Mouse (Mus musculus) forebrain, embryonic 14.5 days (tissue): Measurements from ENCODE around the gene Zdhhc17. TPM values are rescaled to one million over a fixed set of nuclear protein-coding genes. Genes with fewer than 3 reads are reported as not detected.

Source experiments
- ATAC-seq: fragments of 200-750 bp; cut with Nextera tagmentation; 2 replicates; pipeline ENCODE4 v1.8.0; 2017; ENCODE audit warnings: mild to moderate bottlenecking, moderate library complexity
- DNase-seq: peaks from one replicate; pipeline ENCODE4 v3.0.0-alpha.2; 2015; ENCODE audit warnings: low spot score
- H3K27ac ChIP-seq: fragments of 300-500 bp; sonication (generic); 2 replicates; pipeline ENCODE4 v1.5.1; 2014; ENCODE audit warnings: low read depth, mild to moderate bottlenecking, control low read depth, low read length, moderate library complexity
- H3K27me3 ChIP-seq: fragments of 300-500 bp; sonication (generic); replicated peaks from 2 replicates; pipeline ENCODE4 v1.6.1; 2014; ENCODE audit warnings: low read length, control low read depth, mixed read lengths; ENCODE audit not compliant: control insufficient read depth, insufficient read depth
- H3K36me3 ChIP-seq: fragments of 300-500 bp; sonication (generic); 2 replicates; pipeline ENCODE4 v1.6.1; 2014; ENCODE audit warnings: low read length, control low read depth; ENCODE audit not compliant: control insufficient read depth, insufficient read depth
- H3K4me1 ChIP-seq: fragments of 300-500 bp; sonication (generic); 2 replicates; pipeline ENCODE4 v1.6.1; 2014; ENCODE audit warnings: antibody characterized with exemption, low read length, control low read depth; ENCODE audit not compliant: control insufficient read depth, insufficient read depth
- H3K4me2 ChIP-seq: fragments of 300-500 bp; sonication (generic); 2 replicates; pipeline ENCODE4 v1.6.1; 2014; ENCODE audit warnings: mild to moderate bottlenecking, control low read depth, low read length
- H3K4me3 ChIP-seq: fragments of 300-500 bp; sonication (generic); 2 replicates; pipeline ENCODE4 v1.5.1; 2014; ENCODE audit warnings: low read depth, low read length, control low read depth
- H3K9ac ChIP-seq: fragments of 300-500 bp; sonication (generic); 2 replicates; pipeline ENCODE4 v1.6.1; 2014; ENCODE audit warnings: mild to moderate bottlenecking, low read length, control low read depth, moderate library complexity
- H3K9me3 ChIP-seq: fragments of 300-500 bp; sonication (generic); replicated peaks from 2 replicates; pipeline ENCODE4 v1.6.1; 2016; ENCODE audit warnings: low read length, control low read depth, mixed read lengths; ENCODE audit not compliant: control insufficient read depth
- WGBS: fragments of 180-500 bp; shearing (Covaris S2); extraction: QIAGEN DNeasy Blood & Tissue Kit; methylation state at CpG from one replicate; pipeline ENCODE4 v1.1.7; 2014; 5-methylcytosine and 5-hydroxymethylcytosine counted together
- polyA plus RNA-seq: library from polyadenylated mRNA; unstranded; fragments of >200 nt; fragmentation: Nextera tagmentation; extraction: Ambion mirVana; gene quantifications from 2 replicates; pipeline ENCODE4 v1.2.1, GENCODE M21; 2014

The Zdhhc17 gene
- polyA plus RNA-seq, 1 experiment from 2014 or later = 54.2 TPM

DNA sequence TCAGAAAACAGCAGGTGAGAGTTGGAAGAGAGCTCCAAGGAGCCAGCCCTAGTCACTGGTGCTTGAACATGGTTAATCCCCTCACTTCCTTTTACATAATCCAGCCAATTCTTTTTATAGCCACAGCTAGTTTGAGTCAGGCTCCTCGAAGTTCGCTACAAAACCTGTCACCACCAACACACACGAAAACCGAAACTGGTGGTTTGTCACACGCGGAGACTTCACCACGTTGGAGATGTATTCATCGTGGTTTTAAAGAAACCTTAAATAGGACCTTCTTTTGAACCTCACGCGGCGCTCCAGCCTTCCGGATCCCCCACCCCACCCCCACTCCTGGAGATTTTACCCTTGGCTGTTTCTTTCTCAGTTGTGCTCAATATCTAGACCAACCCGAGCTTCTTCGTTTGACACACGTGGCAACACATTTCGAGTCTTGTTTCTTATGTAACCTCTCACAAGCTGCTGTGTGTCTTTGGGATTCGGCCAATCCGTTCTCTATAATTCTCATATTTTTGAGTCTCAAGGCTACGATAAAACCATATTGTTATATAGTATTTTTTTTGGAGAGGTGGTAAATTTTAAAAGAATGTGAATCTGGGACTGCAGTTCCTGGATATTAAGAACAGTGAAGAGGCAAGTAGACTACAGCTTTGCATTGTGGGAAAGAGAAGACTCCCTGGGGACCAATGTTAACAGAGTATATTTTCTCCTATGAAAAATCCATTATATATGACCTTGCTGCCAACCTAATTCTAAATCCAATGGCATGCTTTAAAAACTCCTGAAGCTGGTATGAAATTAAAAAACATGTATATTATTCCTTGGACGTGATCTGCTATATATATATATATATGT is 21.8 kb upstream of the Zdhhc17 start:
- Histone ChIP-seq H3K9ac (no peak overlapping the region), H3K4me1 (no peaks in the 10 kb centered on the region), H3K27ac (no peak overlapping the region), H3K36me3 (no peaks in the 10 kb centered on the region), H3K27me3 (no peaks in the 10 kb centered on the region), H3K9me3 (no peaks in the 10 kb centered on the region), H3K4me3 (no peak overlapping the region), H3K4me2 (peak overlapping the region; percentile 35)
- 32% methylated on average over 20 of the region's 20 CpGs for WGBS
- no peak for ATAC-seq
- peak; percentile 14 for DNase-seq

- WGBS = 94% methylated on average over 2 of the region's 2 CpGs
- H3K27me3 ChIP-seq = no peaks in the 10 kb centered on the region
- H3K9me3 ChIP-seq = no peaks in the 10 kb centered on the region
- ATAC-seq = no peak
- no peak overlapping the region for H3K4me2 ChIP-seq
- H3K4me3 ChIP-seq = no peak overlapping the region
- DNase-seq = no peak
- no peaks in the 10 kb centered on the region for H3K4me1 ChIP-seq
- no peak overlapping the region for H3K27ac ChIP-seq
- no peak overlapping the region for H3K9ac ChIP-seq
- no peaks in the 10 kb centered on the region for H3K36me3 ChIP-seq
Measured at GRCm38 (mm10) chr10:111030845-111031244, 20.9 kb upstream of the Zdhhc17 start.

DNA sequence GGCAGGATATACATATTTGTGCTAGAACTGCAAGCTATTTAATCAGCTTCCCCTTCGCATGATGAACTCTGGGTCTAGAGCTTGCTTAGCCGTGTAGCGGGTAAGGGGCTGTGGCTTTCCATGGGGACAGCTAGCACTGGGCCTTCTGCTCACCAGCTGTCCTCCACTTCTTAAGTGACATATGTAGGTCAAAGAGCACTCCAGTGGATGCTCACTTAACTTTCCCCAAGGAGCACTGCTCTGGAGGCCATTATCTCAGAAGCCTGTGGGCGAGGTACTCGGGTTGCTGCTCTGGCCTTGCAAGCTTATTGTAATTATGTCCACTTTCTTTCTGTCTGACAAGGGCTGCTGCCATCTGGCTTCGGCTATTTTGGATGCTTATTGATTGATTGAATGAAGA is 16.2 kb upstream of the Zdhhc17 start:
- H3K27me3 ChIP-seq = no peaks in the 10 kb centered on the region
- H3K4me3 ChIP-seq = no peak overlapping the region
- H3K36me3 ChIP-seq = no peaks in the 10 kb centered on the region
- no peak overlapping the region for H3K4me2 ChIP-seq
- DNase-seq (no peak), ATAC-seq (no peak)
- H3K9ac ChIP-seq = no peak overlapping the region
- no peak overlapping the region for H3K27ac ChIP-seq
- H3K4me1 ChIP-seq = no peaks in the 10 kb centered on the region
- H3K9me3 ChIP-seq = no peaks in the 10 kb centered on the region
- 89% methylated on average over 6 of the region's 6 CpGs for WGBS

- no peak overlapping the region for H3K27ac ChIP-seq
- 37% methylated on average over 4 of the region's 4 CpGs for WGBS
- DNase-seq (peak; percentile 50), ATAC-seq (peak; percentile 68)
- H3K4me3 ChIP-seq = no peak overlapping the region
- H3K4me1 ChIP-seq = no peaks in the 10 kb centered on the region
- no peaks in the 10 kb centered on the region for H3K27me3 ChIP-seq
- H3K36me3 ChIP-seq = no peaks in the 10 kb centered on the region
- no peak overlapping the region for H3K4me2 ChIP-seq
- H3K9ac ChIP-seq = no peak overlapping the region
- H3K9me3 ChIP-seq = no peaks in the 10 kb centered on the region
Measured at GRCm38 (mm10) chr10:111024746-111025145, 14.8 kb upstream of the Zdhhc17 start.

- DNase-seq (no peak), ATAC-seq (no peak)
- Histone ChIP-seq H3K9ac (no peak overlapping the region), H3K4me1 (no peaks in the 10 kb centered on the region), H3K4me3 (no peak overlapping the region), H3K4me2 (no peak overlapping the region), H3K27me3 (no peaks in the 10 kb centered on the region), H3K9me3 (no peaks in the 10 kb centered on the region), H3K36me3 (no peaks in the 10 kb centered on the region), H3K27ac (no peak overlapping the region)
- WGBS = 63% methylated on average over 17 of the region's 17 CpGs
Measured at GRCm38 (mm10) chr10:111014476-111014875, 4.5 kb upstream of the Zdhhc17 start.

DNA sequence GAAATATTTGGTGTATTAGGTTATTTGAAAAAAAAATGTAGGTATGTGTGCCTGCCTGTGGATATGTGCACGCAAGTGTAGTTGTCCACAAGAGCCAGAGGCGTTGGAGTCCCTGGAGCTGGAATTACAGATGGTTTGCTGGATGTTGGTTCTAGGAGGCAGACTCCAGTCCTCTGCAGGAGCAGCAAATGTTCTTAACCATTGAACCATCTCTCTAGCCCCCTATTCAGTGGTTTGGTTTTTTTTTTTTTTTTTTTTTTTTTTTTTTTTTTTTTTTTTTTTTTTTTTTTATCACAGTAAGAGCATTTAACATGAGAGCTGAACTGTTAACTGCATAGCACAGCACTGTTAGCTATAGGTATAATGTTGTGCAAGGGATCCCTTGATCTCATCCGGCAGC is 3.3 kb upstream of the Zdhhc17 start:
- 89% methylated on average over 3 of the region's 3 CpGs for WGBS
- H3K36me3 ChIP-seq = no peaks in the 10 kb centered on the region
- H3K4me2 ChIP-seq = no peak overlapping the region
- H3K9me3 ChIP-seq = no peaks in the 10 kb centered on the region
- no peak overlapping the region for H3K4me3 ChIP-seq
- no peak overlapping the region for H3K27ac ChIP-seq
- ATAC-seq (no peak), DNase-seq (no peak)
- H3K9ac ChIP-seq = no peak overlapping the region
- no peaks in the 10 kb centered on the region for H3K27me3 ChIP-seq
- 0 out of 2 replicates have a peak, but pooled peaks cover under 1% of the 10 kb centered on the region for H3K4me1 ChIP-seq

GRCm38 (mm10) chr10:111012496-111013038 is 2.6 kb upstream of the Zdhhc17 start:
- Histone ChIP-seq H3K4me3 (no peak overlapping the region), H3K9me3 (no peaks in the 10 kb centered on the region), H3K4me1 (peaks cover 7% of the 10 kb centered on the region; the same call in 1 of the 2 replicates), H3K4me2 (no peak overlapping the region), H3K27me3 (no peaks in the 10 kb centered on the region), H3K36me3 (no peaks in the 10 kb centered on the region), H3K9ac (no peak overlapping the region), H3K27ac (no peak overlapping the region)
- ATAC-seq (no peak), DNase-seq (no peak)
- 46% methylated on average over 5 of the region's 5 CpGs for WGBS

GRCm38 (mm10) chr10:111011226-111011765 is 1.4 kb upstream of the Zdhhc17 start:
- 1% methylated on average over 14 of the region's 14 CpGs for WGBS

More at GRCm38 (mm10) chr10:111011226-111011765, 1.4 kb upstream of the Zdhhc17 start:
- H3K36me3 ChIP-seq = no peaks in the 10 kb centered on the region
- H3K4me2 ChIP-seq = peak overlapping the region; percentile 87
- H3K4me3 ChIP-seq = peak overlapping the region; percentile 81
- H3K27ac ChIP-seq = peak overlapping the region; percentile 99
- peak overlapping the region; percentile 98 for H3K9ac ChIP-seq
- peak; percentile 8; the same call in 1 of the 2 replicates for ATAC-seq
- no peak for DNase-seq
- no peaks in the 10 kb centered on the region for H3K9me3 ChIP-seq
- H3K4me1 ChIP-seq = peaks cover 10% of the 10 kb centered on the region; the same call in 1 of the 2 replicates
- H3K27me3 ChIP-seq = no peaks in the 10 kb centered on the region
